ENCODE assay signal across 26 mouse cellular contexts in genomic region chr10:122017743-122018142, GRCm38 (mm10). TPM values are rescaled to one million over a fixed set of nuclear protein-coding genes. Genes with fewer than 3 reads are reported as not detected.
DNase-seq lines count a peak whose midpoint lies in the region; ATAC-seq and TF ChIP-seq lines count a peak whose summit lies in the region.
"Had no signal": no experiment of that assay in that cellular context is flagged by ENCODE, and none has a peak within 500 bp of the region (broad histone marks: within the 10 kb centered on the region; RNA-seq: fewer than 3 reads in every experiment).

No protein-coding gene starts in this region.

- H3K27me3 ChIP-seq in kidney, embryonic 15.5 days = no peaks in the 10 kb centered on the region
- H3K27me3 ChIP-seq in intestine, postnatal 0 days (replicated peaks; ENCODE audit: control insufficient read depth, insufficient read depth, low read length) = no peaks in the 10 kb centered on the region
- H3K27me3 ChIP-seq in liver, embryonic 14.5 days (ENCODE audit: control insufficient read depth, insufficient read depth, low read length) = no peaks in the 10 kb centered on the region
- H3K27me3 ChIP-seq in stomach, embryonic 16.5 days (ENCODE audit: control insufficient read depth, insufficient read depth, low read length) = no peaks in the 10 kb centered on the region
- H3K27me3 ChIP-seq: embryonic facial prominence, embryonic 12.5 days; limb, embryonic 13.5 days; midbrain, embryonic 12.5 days; neural tube, embryonic 12.5 days had no signal

- no peaks in the 10 kb centered on the region for H3K9me3 ChIP-seq in kidney, embryonic 15.5 days (replicated peaks)
- H3K9me3 ChIP-seq in intestine, postnatal 0 days (ENCODE audit: control insufficient read depth) = no peaks in the 10 kb centered on the region
- H3K9me3 ChIP-seq in liver, embryonic 14.5 days (ENCODE audit: control insufficient read depth, low read length) = no peaks in the 10 kb centered on the region
- H3K9me3 ChIP-seq in stomach, embryonic 16.5 days (replicated peaks; ENCODE audit: control insufficient read depth, low read length) = no peaks in the 10 kb centered on the region
- H3K9me3 ChIP-seq: embryonic facial prominence, embryonic 12.5 days; heart, embryonic 10.5 days; limb, embryonic 13.5 days; neural tube, embryonic 12.5 days had no signal

- DNase-seq in kidney, adult 8-10 months = no peak
- DNase-seq in liver, embryonic 14.5 days (ENCODE audit: low read depth in 3 of 3, low spot score in 3 of 3) = peak in 2 of 3 experiments; percentile 37 to 38
- no peak for DNase-seq in natural killer cell, adult 2 months (ENCODE audit: low spot score in 2 of 2)
- DNase-seq in gastrocnemius, adult 18-20 months (ENCODE audit: low spot score) = no peak
- DNase-seq in retina, embryonic 14.5 days (ENCODE audit: low spot score) = no peak
- DNase-seq: adrenal gland, postnatal 14 days; cerebellum, adult 2 months; cerebellum, postnatal 25 days; forebrain, postnatal 0 days; heart, postnatal 4 days; kidney, adult 2 months; kidney, postnatal 14 days; lung, postnatal 10 days; right cerebral cortex, adult 18-20 months; right cerebral cortex, postnatal 4 days had no signal

- H3K27ac ChIP-seq in kidney, embryonic 15.5 days = 0 out of 2 replicates have a peak overlapping the region, but pooled peaks have one; percentile 2
- H3K27ac ChIP-seq in intestine, postnatal 0 days (ENCODE audit: low read depth, low read length) = no peak overlapping the region
- H3K27ac ChIP-seq in liver, embryonic 14.5 days = no peak overlapping the region
- no peak overlapping the region for H3K27ac ChIP-seq in stomach, embryonic 16.5 days (ENCODE audit: low read length)
- H3K27ac ChIP-seq: embryonic facial prominence, embryonic 12.5 days; gastrocnemius, adult 2 months; hindbrain, postnatal 0 days; neural tube, embryonic 12.5 days had no signal

- no peak for TF ChIP-seq EP300 in liver, embryonic 14.5 days (IDR thresholded peaks at IDR 0.05; ENCODE audit: low read depth)

- WGBS in kidney, embryonic 15.5 days = 73% methylated on average over 8 of the region's 8 CpGs
- whole genome bisulfite sequencing in intestine, postnatal 0 days = 36% methylated on average over 8 of the region's 8 CpGs
- WGBS in liver, embryonic 14.5 days (ENCODE audit: insufficient replicate concordance) = 55% methylated on average over 8 of the region's 8 CpGs
- WGBS in stomach, embryonic 16.5 days = 65% methylated on average over 8 of the region's 8 CpGs

- peaks cover 38% of the 10 kb centered on the region for H3K4me1 ChIP-seq in kidney, embryonic 15.5 days
- no peaks in the 10 kb centered on the region for H3K4me1 ChIP-seq in intestine, postnatal 0 days (replicated peaks; ENCODE audit: control insufficient read depth, insufficient read depth, low read length)
- peaks cover 0 to 17% of the 10 kb centered on the region in 2 experiments; a peak in 2 of 4 replicates for H3K4me1 ChIP-seq in liver, embryonic 14.5 days (replicated peaks; ENCODE audit: control insufficient read depth in 2 of 2, insufficient read depth in 2 of 2, low read length in 1 of 2)
- H3K4me1 ChIP-seq in stomach, embryonic 16.5 days (ENCODE audit: control insufficient read depth, insufficient read depth, low read length) = peaks cover 29% of the 10 kb centered on the region

- ATAC-seq in kidney, embryonic 15.5 days (replicated peaks; ENCODE audit: low FRiP score) = no peak
- ATAC-seq in intestine, postnatal 0 days = peak; percentile 35; the same call in 1 of the 2 replicates
- ATAC-seq in liver, embryonic 14.5 days (ENCODE audit: insufficient read depth) = peak; percentile 71
- 0 out of 2 replicates have a peak, but pooled peaks have one; percentile 39 for ATAC-seq in stomach, embryonic 16.5 days (ENCODE audit: insufficient read depth, low FRiP score)

- H3K4me3 ChIP-seq in kidney, embryonic 15.5 days (replicated peaks) = no peak overlapping the region
- no peak overlapping the region for H3K4me3 ChIP-seq in intestine, postnatal 0 days (ENCODE audit: low read depth, low read length)
- H3K4me3 ChIP-seq in liver, embryonic 14.5 days (ENCODE audit: insufficient read depth in 1 of 2, low read depth in 2 of 2, low read length in 2 of 2) = no peak overlapping the region
- H3K4me3 ChIP-seq in stomach, embryonic 16.5 days (replicated peaks; ENCODE audit: low read length) = no peak overlapping the region
- H3K4me3 ChIP-seq: embryonic facial prominence, embryonic 12.5 days; gastrocnemius, adult 2 months; heart, embryonic 10.5 days; limb, embryonic 13.5 days; midbrain, embryonic 12.5 days; neural tube, embryonic 12.5 days had no signal

- no peak overlapping the region for H3K4me2 ChIP-seq in kidney, embryonic 15.5 days
- H3K4me2 ChIP-seq in intestine, postnatal 0 days (replicated peaks; ENCODE audit: low read depth) = peak overlapping the region; percentile 14; the same call in 1 of the 2 replicates
- H3K4me2 ChIP-seq in liver, embryonic 14.5 days (ENCODE audit: low read depth) = peak overlapping the region; percentile 15; the same call in 1 of the 2 replicates
- peak overlapping the region; percentile 2; the same call in 1 of the 2 replicates for H3K4me2 ChIP-seq in stomach, embryonic 16.5 days (ENCODE audit: low read depth, low read length)
- H3K4me2 ChIP-seq: embryonic facial prominence, embryonic 12.5 days; midbrain, embryonic 12.5 days; neural tube, embryonic 12.5 days had no signal

- no peak overlapping the region for H3K9ac ChIP-seq in kidney, embryonic 15.5 days
- H3K9ac ChIP-seq in intestine, postnatal 0 days (ENCODE audit: low read depth, low read length) = no peak overlapping the region
- H3K9ac ChIP-seq in liver, embryonic 14.5 days (replicated peaks) = no peak overlapping the region
- H3K9ac ChIP-seq in stomach, embryonic 16.5 days (ENCODE audit: low read length) = no peak overlapping the region
- H3K9ac ChIP-seq: embryonic facial prominence, embryonic 12.5 days; forebrain, postnatal 0 days; limb, embryonic 13.5 days; midbrain, embryonic 12.5 days; neural tube, embryonic 12.5 days had no signal

- no peaks in the 10 kb centered on the region for H3K36me3 ChIP-seq in kidney, embryonic 15.5 days
- no peaks in the 10 kb centered on the region for H3K36me3 ChIP-seq in intestine, postnatal 0 days (ENCODE audit: control insufficient read depth, insufficient read depth)
- H3K36me3 ChIP-seq in liver, embryonic 14.5 days (replicated peaks; ENCODE audit: control insufficient read depth, insufficient read depth, low read depth) = no peaks in the 10 kb centered on the region
- no peaks in the 10 kb centered on the region for H3K36me3 ChIP-seq in stomach, embryonic 16.5 days (ENCODE audit: control insufficient read depth, insufficient read depth, low read length)
- H3K36me3 ChIP-seq: embryonic facial prominence, embryonic 12.5 days; limb, embryonic 13.5 days; midbrain, embryonic 12.5 days; neural tube, embryonic 12.5 days had no signal

- no peak for TF ChIP-seq CTCF in intestine, postnatal 0 days (IDR thresholded peaks at IDR 0.05; ENCODE audit: low read depth)
- TF ChIP-seq CTCF in liver, embryonic 14.5 days (IDR thresholded peaks at IDR 0.05; ENCODE audit: low read depth) = no peak

RNA-seq across cellular contexts. Expression of gene Srgap1, which starts 29.4 kb away (rescaled TPM):
- polyA plus RNA-seq in kidney, embryonic 15.5 days (2015; fragmentation: Nextera tagmentation; extraction: Ambion mirVana) = 15.7 and 16.4 TPM in 2 replicates
- 2.6 and 3.3 TPM in 2 replicates for polyA plus RNA-seq in intestine, postnatal 0 days (2015; fragmentation: Nextera tagmentation; extraction: Ambion mirVana)
- 0.60 and 0.66 TPM in 2 replicates for polyA plus RNA-seq in liver, embryonic 14.5 days (2012; rRNA removed)
- polyA plus RNA-seq in liver, embryonic 14.5 days (2014; fragmentation: Nextera tagmentation; extraction: Ambion mirVana) = 0.59 and 0.79 TPM in 2 replicates
- polyA plus RNA-seq in stomach, embryonic 16.5 days (2015; fragmentation: Nextera tagmentation; extraction: Ambion mirVana) = 5.6 and 6.0 TPM in 2 replicates
- under 1 TPM; 0.50 to 0.62 TPM for total RNA-seq in gastrocnemius, adult 18-20 months (2021)
- total RNA-seq: granulocyte monocyte progenitor cell, adult 5-6 weeks had no signal

Comparison
In these comparisons a context has a peak if more than half of its experiments do, and no peak if none do; other contexts are left out.
1. DNase-seq: peak in liver, embryonic 14.5 days (2 of 3); none in kidney, adult 8-10 months (0 of 2), natural killer cell, adult 2 months (0 of 2), gastrocnemius, adult 18-20 months (single experiment) and retina, embryonic 14.5 days (single experiment).